ENCODE assay signal across 21 mouse cellular contexts in genomic region chr4:153002516-153002915, GRCm38 (mm10).
DNase-seq lines count a peak whose midpoint lies in the region; ATAC-seq and TF ChIP-seq lines count a peak whose summit lies in the region.
"Had no signal": no experiment of that assay in that cellular context is flagged by ENCODE, and none has a peak within 500 bp of the region (broad histone marks: within the 10 kb centered on the region; RNA-seq: fewer than 3 reads in every experiment).

No protein-coding gene starts in this region.

- H3K9me3 ChIP-seq in kidney, embryonic 15.5 days (replicated peaks), result 0 out of 2 replicates have a peak, but pooled peaks cover 6% of the 10 kb centered on the region
- peaks cover 11% of the 10 kb centered on the region; the same call in 1 of the 2 replicates for H3K9me3 ChIP-seq in liver, embryonic 12.5 days (replicated peaks)
- H3K9me3 ChIP-seq in liver, postnatal 0 days (ENCODE audit: low read length), result no peaks in the 10 kb centered on the region; the same call in 1 of the 2 replicates
- H3K9me3 ChIP-seq in midbrain, embryonic 16.5 days (replicated peaks; ENCODE audit: control insufficient read depth, low read length, poor library complexity, severe bottlenecking), result no peaks in the 10 kb centered on the region
- H3K9me3 ChIP-seq: lung, embryonic 15.5 days had no signal

- no peak overlapping the region for H3K4me3 ChIP-seq in kidney, embryonic 15.5 days (replicated peaks)
- no peak overlapping the region for H3K4me3 ChIP-seq in liver, embryonic 12.5 days
- H3K4me3 ChIP-seq in liver, postnatal 0 days (ENCODE audit: low read depth, low read length), result no peak overlapping the region
- H3K4me3 ChIP-seq in midbrain, embryonic 16.5 days (ENCODE audit: low read depth, low read length), result no peak overlapping the region
- H3K4me3 ChIP-seq: heart, embryonic 12.5 days; lung, embryonic 15.5 days; megakaryocyte, embryonic 14.5 days; midbrain, embryonic 13.5 days had no signal

- peaks cover 9% of the 10 kb centered on the region; the same call in 1 of the 2 replicates for H3K4me1 ChIP-seq in kidney, embryonic 15.5 days
- H3K4me1 ChIP-seq in liver, embryonic 12.5 days, result 0 out of 2 replicates have a peak, but pooled peaks cover 4% of the 10 kb centered on the region
- no peaks in the 10 kb centered on the region for H3K4me1 ChIP-seq in liver, postnatal 0 days (ENCODE audit: insufficient read depth)
- H3K4me1 ChIP-seq in midbrain, embryonic 16.5 days (ENCODE audit: control insufficient read depth, insufficient read depth, low read length), result peaks cover 4% of the 10 kb centered on the region
- H3K4me1 ChIP-seq: heart, embryonic 12.5 days; lung, embryonic 15.5 days; megakaryocyte, embryonic 14.5 days had no signal

- no peak for TF ChIP-seq CTCF in liver, postnatal 0 days (IDR thresholded peaks at IDR 0.05; ENCODE audit: low read depth)
- TF ChIP-seq CTCF in brain, embryonic 14.5 days (IDR thresholded peaks at IDR 0.05; ENCODE audit: borderline replicate concordance, extremely low read depth, insufficient read depth, insufficient read length), result no peak

- no peak for DNase-seq in kidney, adult 9 months
- no peak for DNase-seq in liver, postnatal 0 days
- DNase-seq in brain, embryonic 14.5 days (ENCODE audit: low read depth), result peak; percentile 17
- peak; percentile 35 for DNase-seq in telencephalon, adult 2 months (ENCODE audit: low read depth, low spot score)
- DNase-seq: cerebellum, adult 9-10 months; gastrocnemius, postnatal 10 days; heart, adult 11 months; heart, postnatal 10 days; lung, postnatal 36 days; right cerebral cortex, postnatal 4 days had no signal

- TF ChIP-seq POLR2A in brain, embryonic 14.5 days (IDR thresholded peaks at IDR 0.05; ENCODE audit: borderline replicate concordance, extremely low read depth, insufficient read depth, insufficient read length, poor library complexity, severe bottlenecking), result no peak

- H3K27ac ChIP-seq in kidney, embryonic 15.5 days, result 0 out of 2 replicates have a peak overlapping the region, but pooled peaks have one; percentile 32
- H3K27ac ChIP-seq in liver, embryonic 12.5 days, result no peak overlapping the region
- no peak overlapping the region for H3K27ac ChIP-seq in liver, postnatal 0 days (ENCODE audit: low read depth)
- H3K27ac ChIP-seq in midbrain, embryonic 16.5 days (ENCODE audit: low read length), result no peak overlapping the region; the same call in 1 of the 2 replicates
- H3K27ac ChIP-seq: hindbrain, postnatal 0 days; lung, embryonic 15.5 days; midbrain, embryonic 13.5 days had no signal

- no peak overlapping the region for H3K4me2 ChIP-seq in kidney, embryonic 15.5 days
- H3K4me2 ChIP-seq in liver, embryonic 12.5 days, result no peak overlapping the region
- H3K4me2 ChIP-seq in liver, postnatal 0 days (ENCODE audit: low read depth, low read length), result no peak overlapping the region
- H3K4me2 ChIP-seq in midbrain, embryonic 16.5 days (ENCODE audit: low read length), result no peak overlapping the region
- H3K4me2 ChIP-seq: heart, embryonic 12.5 days; lung, embryonic 15.5 days; midbrain, embryonic 13.5 days had no signal

- no peak for TF ChIP-seq EP300 in liver, postnatal 0 days (IDR thresholded peaks at IDR 0.05; ENCODE audit: low read depth)

- no peak for ATAC-seq in kidney, embryonic 15.5 days (replicated peaks; ENCODE audit: low FRiP score)
- 0 out of 2 replicates have a peak, but pooled peaks have one; percentile 27 for ATAC-seq in liver, embryonic 12.5 days
- ATAC-seq in liver, postnatal 0 days, result no peak
- no peak for ATAC-seq in midbrain, embryonic 16.5 days
- ATAC-seq: CD4-positive, CD25-positive, alpha-beta regulatory T cell, adult 4 months; forebrain, embryonic 14.5 days; hindbrain, postnatal 0 days; intestine, embryonic 16.5 days; midbrain, embryonic 13.5 days had no signal

- H3K27me3 ChIP-seq in kidney, embryonic 15.5 days, result no peaks in the 10 kb centered on the region; the same call in 1 of the 2 replicates
- no peaks in the 10 kb centered on the region for H3K27me3 ChIP-seq in liver, embryonic 12.5 days (replicated peaks)
- H3K27me3 ChIP-seq in liver, postnatal 0 days (ENCODE audit: insufficient read depth, low read length), result no peaks in the 10 kb centered on the region
- no peaks in the 10 kb centered on the region for H3K27me3 ChIP-seq in midbrain, embryonic 16.5 days (ENCODE audit: control insufficient read depth, insufficient read depth, low read depth, low read length)
- H3K27me3 ChIP-seq: heart, embryonic 12.5 days; lung, embryonic 15.5 days; megakaryocyte, embryonic 14.5 days; midbrain, embryonic 13.5 days had no signal

- H3K9ac ChIP-seq in kidney, embryonic 15.5 days, result no peak overlapping the region
- H3K9ac ChIP-seq in liver, embryonic 12.5 days, result no peak overlapping the region
- no peak overlapping the region for H3K9ac ChIP-seq in liver, postnatal 0 days (replicated peaks)
- no peak overlapping the region for H3K9ac ChIP-seq in midbrain, embryonic 16.5 days (ENCODE audit: low read depth, low read length)
- H3K9ac ChIP-seq: heart, embryonic 12.5 days; lung, embryonic 15.5 days; midbrain, embryonic 13.5 days had no signal

- no peaks in the 10 kb centered on the region for H3K36me3 ChIP-seq in kidney, embryonic 15.5 days
- H3K36me3 ChIP-seq in liver, embryonic 12.5 days, result no peaks in the 10 kb centered on the region
- H3K36me3 ChIP-seq in liver, postnatal 0 days (replicated peaks; ENCODE audit: insufficient read depth, low read length), result no peaks in the 10 kb centered on the region
- H3K36me3 ChIP-seq in midbrain, embryonic 16.5 days (ENCODE audit: control insufficient read depth, insufficient read depth, low read length), result no peaks in the 10 kb centered on the region
- H3K36me3 ChIP-seq: heart, embryonic 12.5 days; lung, embryonic 15.5 days; midbrain, embryonic 13.5 days had no signal

- whole genome bisulfite sequencing in kidney, embryonic 15.5 days, result 61% methylated on average over 4 of the region's 4 CpGs
- 46% methylated on average over 4 of the region's 4 CpGs for WGBS in liver, embryonic 12.5 days (ENCODE audit: insufficient replicate concordance)
- 60% methylated on average over 4 of the region's 4 CpGs for WGBS in liver, postnatal 0 days (ENCODE audit: insufficient replicate concordance)
- 80% methylated on average over 4 of the region's 4 CpGs for WGBS in midbrain, embryonic 16.5 days

Comparison
In these comparisons a context has a peak if more than half of its experiments do, and no peak if none do; other contexts are left out.
1. DNase-seq: peak in brain, embryonic 14.5 days (single experiment) and telencephalon, adult 2 months (single experiment); none in kidney, adult 9 months (single experiment) and liver, postnatal 0 days (single experiment).